Mouse (Mus musculus): ENCODE measurements at regions not wholly inside any gene's neighbourhood (a gene's known extent, or its start where the extent isn't known, plus 50 kb on each side); places are given as distances from the start of the nearest gene placed in this dataset.
A peak's percentile ranks its signal among the peaks of the same experiment; 100 is the strongest.
"Not testable (repeated sequence)": the region's sequence is repeated elsewhere in the genome, so short reads cannot be mapped to it uniquely, and the experiment has no call there.

- no peak for DNase-seq (ENCODE audit: low spot score)
Measured at GRCm38 (mm10) chr4:89621260-89621659, 58.0 kb upstream of the Dmrta1 start.

GRCm38 (mm10) chr4:89604721-89605120 is 74.5 kb upstream of the Dmrta1 start:
- no peak for DNase-seq (ENCODE audit: low spot score)

- peak; percentile 6 for DNase-seq (ENCODE audit: low spot score)
Measured at GRCm38 (mm10) chr4:89575529-89575928, 103.7 kb upstream of the Dmrta1 start.

GRCm38 (mm10) chr4:89554711-89555466 is 124.3 kb upstream of the Dmrta1 start:
- DNase-seq (ENCODE audit: low spot score): no peak

GRCm38 (mm10) chr4:89552556-89552955 is 126.7 kb upstream of the Dmrta1 start:
- DNase-seq (ENCODE audit: low spot score): no peak

GRCm38 (mm10) chr4:89550515-89550914 is 128.7 kb upstream of the Dmrta1 start:
- no peak for DNase-seq (ENCODE audit: low spot score)

- peak; percentile 28 for DNase-seq (ENCODE audit: low spot score)
Measured at GRCm38 (mm10) chr4:89532462-89532861, 146.8 kb upstream of the Dmrta1 start.

- no peak for DNase-seq (ENCODE audit: low spot score)
Measured at GRCm38 (mm10) chr4:89530050-89530911, 149.0 kb upstream of the Dmrta1 start.

- DNase-seq (ENCODE audit: low spot score): no peak
Measured at GRCm38 (mm10) chr4:89527966-89528365, 151.3 kb upstream of the Dmrta1 start.

- DNase-seq (ENCODE audit: low spot score): no peak
Measured at GRCm38 (mm10) chr4:89527326-89527725, 151.9 kb upstream of the Dmrta1 start.

- not testable (repeated sequence) for DNase-seq (ENCODE audit: low spot score)
Measured at GRCm38 (mm10) chr4:89525525-89525924, 153.7 kb upstream of the Dmrta1 start.

- DNase-seq (ENCODE audit: low spot score): peak; percentile 19
Measured at GRCm38 (mm10) chr4:89524260-89525200, 154.7 kb upstream of the Dmrta1 start.

- DNase-seq (ENCODE audit: low spot score): no peak
Measured at GRCm38 (mm10) chr4:89523423-89524259, 155.6 kb upstream of the Dmrta1 start.

- DNase-seq (ENCODE audit: low spot score): no peak
Measured at GRCm38 (mm10) chr4:89518027-89518426, 161.2 kb upstream of the Dmrta1 start.

GRCm38 (mm10) chr4:89515823-89516411 is 163.3 kb upstream of the Dmrta1 start:
- no peak for DNase-seq (ENCODE audit: low spot score)

GRCm38 (mm10) chr4:89514981-89515380 is 164.3 kb upstream of the Dmrta1 start:
- DNase-seq (ENCODE audit: low spot score): no peak

- DNase-seq (ENCODE audit: low spot score): no peak
Measured at GRCm38 (mm10) chr4:89510593-89510992, 168.6 kb upstream of the Dmrta1 start.

- no peak for DNase-seq (ENCODE audit: low spot score)
Measured at GRCm38 (mm10) chr4:89509655-89510391, 169.4 kb upstream of the Dmrta1 start.

- DNase-seq (ENCODE audit: low spot score): no peak
Measured at GRCm38 (mm10) chr4:89508103-89508763, 171.0 kb upstream of the Dmrta1 start.

Data from urinary bladder, postnatal 25 days (tissue).